Mouse (Mus musculus): ENCODE data around the gene 1810043G02Rik.

DNA sequence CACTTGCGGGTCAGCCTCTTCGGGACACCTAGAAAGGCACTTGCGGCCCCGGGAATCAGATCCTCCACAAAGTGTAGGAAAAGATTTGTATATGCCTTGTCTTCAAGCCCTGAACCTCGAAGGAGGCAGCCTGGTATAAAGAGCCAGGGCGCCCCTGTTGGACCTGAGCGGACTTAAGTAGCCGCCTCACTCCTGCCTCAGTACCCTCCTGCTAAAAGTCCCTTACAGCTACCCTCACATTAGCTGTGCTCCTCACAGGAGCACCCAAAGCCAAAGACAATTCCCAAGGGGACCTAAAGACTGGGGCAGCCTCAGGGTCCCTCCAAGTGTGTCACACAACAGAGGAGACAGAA is 8.4 kb upstream of the 1810043G02Rik start:
- TF ChIP-seq CTCF (IDR thresholded peaks at IDR 0.05; ENCODE audit: insufficient read depth, low read length) = no peak
- TF ChIP-seq POLR2A (IDR thresholded peaks at IDR 0.05; ENCODE audit: borderline replicate concordance, extremely low read depth, low read depth, low read length) = no peak
